ENCODE assay signal across 11 mouse cellular contexts in the genomic region with DNA sequence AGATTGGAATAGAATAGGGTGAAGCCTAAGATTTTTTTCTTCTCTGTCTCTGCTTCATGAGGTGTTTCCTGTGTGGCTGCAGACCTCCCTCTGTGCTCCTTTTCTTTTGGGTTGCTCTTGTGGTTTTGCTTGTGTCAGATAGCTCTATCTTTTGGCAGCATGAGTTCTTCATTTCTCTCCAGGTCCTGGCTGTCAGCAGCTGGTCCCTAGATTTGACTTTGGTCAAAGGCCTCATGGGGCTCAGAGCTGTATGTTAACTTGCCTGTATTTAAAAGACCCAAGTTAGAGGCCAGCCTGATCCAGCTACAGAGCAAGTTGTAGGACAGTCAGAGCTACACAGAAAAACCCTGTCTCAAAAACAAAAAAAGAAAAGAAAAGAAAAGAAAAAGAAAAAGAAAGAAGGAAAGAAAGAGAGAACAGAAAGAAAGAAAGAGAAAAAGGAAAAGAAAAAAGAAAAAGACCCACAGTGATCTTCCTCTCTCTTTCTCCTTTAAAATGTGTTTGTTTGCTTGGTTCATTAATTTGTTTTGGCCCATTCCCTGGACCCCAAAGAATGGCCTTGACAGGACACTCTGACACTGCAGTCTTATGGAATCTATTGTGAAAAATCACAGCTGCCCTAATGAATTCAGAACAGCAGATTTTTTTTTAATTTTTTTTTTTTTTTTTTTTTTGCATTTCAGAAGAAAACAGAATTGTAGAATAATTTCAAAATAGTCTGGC.
DNase-seq lines count a peak whose midpoint lies in the region; ATAC-seq and TF ChIP-seq lines count a peak whose summit lies in the region.
"Had no signal": no experiment of that assay in that cellular context is flagged by ENCODE, and none has a peak within 500 bp of the region (broad histone marks: within the 10 kb centered on the region; RNA-seq: fewer than 3 reads in every experiment).

No protein-coding gene starts in this region.

- H3K4me3 ChIP-seq in heart, embryonic 12.5 days, result no peak overlapping the region
- H3K4me3 ChIP-seq in lung, postnatal 0 days (ENCODE audit: low read depth, low read length), result no peak overlapping the region
- no peak overlapping the region for H3K4me3 ChIP-seq in heart, embryonic 16.5 days (ENCODE audit: low read length)
- H3K4me3 ChIP-seq in limb, embryonic 15.5 days, result no peak overlapping the region

- no peak for ATAC-seq in heart, embryonic 12.5 days (ENCODE audit: insufficient number of reproducible peaks, low FRiP score)
- ATAC-seq in lung, postnatal 0 days, result no peak
- ATAC-seq in heart, embryonic 16.5 days (replicated peaks; ENCODE audit: extremely low read depth, insufficient read depth, low FRiP score), result no peak
- ATAC-seq in limb, embryonic 15.5 days (ENCODE audit: insufficient number of reproducible peaks, low FRiP score, low TSS enrichment, low read depth), result no peak

- no peak for TF ChIP-seq CTCF in lung, postnatal 0 days (IDR thresholded peaks at IDR 0.05)

- peak overlapping the region; percentile 45 for H3K27ac ChIP-seq in heart, embryonic 12.5 days (ENCODE audit: poor library complexity, severe bottlenecking)
- peak overlapping the region; percentile 43; the same call in 1 of the 2 replicates for H3K27ac ChIP-seq in lung, postnatal 0 days (ENCODE audit: low read length)
- H3K27ac ChIP-seq in heart, embryonic 16.5 days (ENCODE audit: low read length), result peak overlapping the region; percentile 61
- peak overlapping the region; percentile 30; the same call in 1 of the 2 replicates for H3K27ac ChIP-seq in limb, embryonic 15.5 days

- TF ChIP-seq EP300 in lung, postnatal 0 days (IDR thresholded peaks at IDR 0.05), result no peak

- no peak overlapping the region for H3K9ac ChIP-seq in heart, embryonic 12.5 days
- no peak overlapping the region for H3K9ac ChIP-seq in lung, postnatal 0 days (replicated peaks; ENCODE audit: low read depth)
- H3K9ac ChIP-seq in heart, embryonic 16.5 days (ENCODE audit: low read length), result no peak overlapping the region
- no peak overlapping the region for H3K9ac ChIP-seq in limb, embryonic 15.5 days

- H3K9me3 ChIP-seq in heart, embryonic 12.5 days (replicated peaks), result peaks cover 4% of the 10 kb centered on the region; the same call in 1 of the 2 replicates
- H3K9me3 ChIP-seq in lung, postnatal 0 days (ENCODE audit: low read length), result no peaks in the 10 kb centered on the region
- H3K9me3 ChIP-seq in heart, embryonic 16.5 days (replicated peaks; ENCODE audit: control insufficient read depth, low read length), result no peaks in the 10 kb centered on the region
- no peaks in the 10 kb centered on the region for H3K9me3 ChIP-seq in limb, embryonic 15.5 days

- H3K36me3 ChIP-seq in heart, embryonic 12.5 days, result no peaks in the 10 kb centered on the region
- H3K36me3 ChIP-seq in lung, postnatal 0 days (ENCODE audit: insufficient read depth, low read length), result no peaks in the 10 kb centered on the region
- no peaks in the 10 kb centered on the region for H3K36me3 ChIP-seq in heart, embryonic 16.5 days (ENCODE audit: control insufficient read depth, insufficient read depth)
- no peaks in the 10 kb centered on the region for H3K36me3 ChIP-seq in limb, embryonic 15.5 days

- no peak for DNase-seq in heart, postnatal 36 days
- no peak for DNase-seq in lung, postnatal 0 days (ENCODE audit: low spot score)
- DNase-seq in lung, postnatal 36 days, result no peak
- DNase-seq in left cerebral cortex, adult 11 months (ENCODE audit: low spot score), result no peak
- no peak for DNase-seq in thymus, postnatal 36 days
- DNase-seq: cerebellum, adult 11 months; gastrocnemius, postnatal 36 days; right cerebral cortex, postnatal 4 days had no signal

- no peaks in the 10 kb centered on the region for H3K27me3 ChIP-seq in heart, embryonic 12.5 days (replicated peaks)
- no peaks in the 10 kb centered on the region for H3K27me3 ChIP-seq in lung, postnatal 0 days (replicated peaks; ENCODE audit: insufficient read depth, low read length)
- H3K27me3 ChIP-seq in heart, embryonic 16.5 days (ENCODE audit: control insufficient read depth, insufficient read depth, low read length), result no peaks in the 10 kb centered on the region
- no peaks in the 10 kb centered on the region for H3K27me3 ChIP-seq in limb, embryonic 15.5 days

- no peak overlapping the region for H3K4me2 ChIP-seq in heart, embryonic 12.5 days
- H3K4me2 ChIP-seq in lung, postnatal 0 days (replicated peaks; ENCODE audit: low read depth, low read length), result no peak overlapping the region
- no peak overlapping the region for H3K4me2 ChIP-seq in heart, embryonic 16.5 days (ENCODE audit: low read depth, low read length)
- H3K4me2 ChIP-seq in limb, embryonic 15.5 days, result no peak overlapping the region

- peaks cover 45% of the 10 kb centered on the region for H3K4me1 ChIP-seq in heart, embryonic 12.5 days (replicated peaks)
- peaks cover 9% of the 10 kb centered on the region; the same call in 1 of the 2 replicates for H3K4me1 ChIP-seq in lung, postnatal 0 days (ENCODE audit: insufficient read depth, low read depth, low read length)
- peaks cover 23% of the 10 kb centered on the region for H3K4me1 ChIP-seq in heart, embryonic 16.5 days (ENCODE audit: control insufficient read depth, insufficient read depth, low read length)
- H3K4me1 ChIP-seq in limb, embryonic 15.5 days, result peaks cover 49% of the 10 kb centered on the region

- intact Hi-C loops in heart, postnatal 36 days (cut with DNase I), result no loop called here
